Mouse (Mus musculus) ZHBTc4 (cell line): ENCODE data around the gene Vmn2r22.
"Not testable (repeated sequence)": the region's sequence is repeated elsewhere in the genome, so short reads cannot be mapped to it uniquely, and the experiment has no call there.

ENCODE experiments used
- DNase-seq: peaks from one replicate; pipeline ENCODE4 v3.0.0-alpha.2; 2011; ENCODE audit warnings: low read depth, low spot score

Gene Vmn2r22

GRCm38 (mm10) chr6:123650625-123651024 lies at the start of gene Vmn2r22:
Vmn2r22 (minus strand) TSS chr6:123650725.
- DNase-seq = not testable (repeated sequence)

- DNase-seq = peak; percentile 82
These were observed 46.7 kb upstream of the Vmn2r22 start for GRCm38 (mm10) chr6:123697213-123697612.

GRCm38 (mm10) chr6:123696639-123697038 lies 46.1 kb upstream of the Vmn2r22 start:
- peak; percentile 62 for DNase-seq

GRCm38 (mm10) chr6:123657040-123657439 lies 6.5 kb upstream of the Vmn2r22 start:
- peak; percentile 56 for DNase-seq

- not testable (repeated sequence) for DNase-seq
These were observed 11.1 kb downstream of the Vmn2r22 start for GRCm38 (mm10) chr6:123639394-123639793.

GRCm38 (mm10) chr6:123623784-123624183 lies 26.7 kb downstream of the Vmn2r22 start:
- not testable (repeated sequence) for DNase-seq

GRCm38 (mm10) chr6:123588368-123588767 lies 62.2 kb downstream of the Vmn2r22 start:
- DNase-seq = not testable (repeated sequence)

- not testable (repeated sequence) for DNase-seq
These were observed 62.7 kb downstream of the Vmn2r22 start for GRCm38 (mm10) chr6:123587796-123588328.

GRCm38 (mm10) chr6:123583988-123584387 lies 66.5 kb downstream of the Vmn2r22 start:
- not testable (repeated sequence) for DNase-seq

GRCm38 (mm10) chr6:123574698-123575097 lies 75.8 kb downstream of the Vmn2r22 start:
- DNase-seq = not testable (repeated sequence)
